Mouse (Mus musculus): ENCODE measurements around the gene Ptprm.

GRCm38 (mm10) chr17:67352956-67353795 lies 1.1 kb downstream of the Ptprm start:
- TF ChIP-seq CTCF (IDR thresholded peaks at IDR 0.05; ENCODE audit: borderline replicate concordance, control insufficient read depth, extremely low read depth, insufficient read depth, low read length, poor library complexity): no peak
- no peak for TF ChIP-seq POLR2A (IDR thresholded peaks at IDR 0.05; ENCODE audit: control insufficient read depth, extremely low read depth, insufficient read depth, low read length, poor library complexity)

Data from thymus, adult 2 months (tissue).